Mouse (Mus musculus) heart, adult 2 months (tissue): Measurements from ENCODE around the gene Prickle2. TPM values are rescaled to one million over a fixed set of nuclear protein-coding genes. Genes with fewer than 3 reads are reported as not detected.

Experiments used
- DNase-seq, 2 experiments: peaks; one replicate each; pipeline ENCODE4 v3.0.0; 2021
- H3K27ac ChIP-seq: fragments of 200-600 bp; 2 replicates; pipeline ENCODE4 v1.8.1; 2022
- H3K27me3 ChIP-seq: fragments of 200-500 bp; 2 replicates; pipeline ENCODE4 v1.6.1; 2012; ENCODE audit warnings: mild to moderate bottlenecking, low read length, inconsistent platforms, mixed read lengths; ENCODE audit not compliant: control insufficient read depth, insufficient read depth
- H3K36me3 ChIP-seq: fragments of 200-500 bp; 2 replicates; pipeline ENCODE4 v1.6.1; 2012; ENCODE audit warnings: low read length, inconsistent platforms; ENCODE audit not compliant: control insufficient read depth, insufficient read depth
- H3K4me1 ChIP-seq: fragments of 200-500 bp; 2 replicates; pipeline ENCODE4 v1.6.1; 2011; ENCODE audit warnings: low read length; ENCODE audit not compliant: control insufficient read depth, insufficient read depth
- H3K4me3 ChIP-seq: fragments of 200-600 bp; 2 replicates; pipeline ENCODE4 v1.8.1; 2022
- H3K79me2 ChIP-seq: fragments of 200-500 bp; replicated peaks from 2 replicates; pipeline ENCODE4 v1.6.1; 2012; ENCODE audit warnings: mild to moderate bottlenecking, inconsistent platforms, low read length, moderate library complexity, mixed read lengths; ENCODE audit not compliant: control insufficient read depth, insufficient read depth
- H3K9ac ChIP-seq: fragments of 200-500 bp; 2 replicates; pipeline ENCODE4 v1.6.1; 2012; ENCODE audit warnings: low read depth, mild to moderate bottlenecking, control low read depth, inconsistent platforms, low read length, mixed read lengths
- CTCF ChIP-seq: fragments of 200-600 bp; IDR thresholded peaks from 2 replicates; pipeline ENCODE4 v1.8.1; 2022; ENCODE audit warnings: antibody characterized with exemption, mild to moderate bottlenecking, moderate library complexity
- EP300 ChIP-seq: fragments of 200-500 bp; IDR thresholded peaks from 2 replicates; pipeline ENCODE4 v1.6.1; 2011; ENCODE audit warnings: low read depth, low read length, control low read depth; ENCODE audit not compliant: insufficient read depth
- POLR2A ChIP-seq: fragments of 200-500 bp; IDR thresholded peaks from 2 replicates; pipeline ENCODE4 v1.6.1; 2011; ENCODE audit warnings: mild to moderate bottlenecking, low read depth, low read length, control low read depth; ENCODE audit not compliant: insufficient read depth
- WGBS: fragments of 180-500 bp; shearing (Covaris S2); methylation state at CpG from one replicate; pipeline ENCODE4 v1.1.7; 2018; 5-methylcytosine and 5-hydroxymethylcytosine counted together
- intact Hi-C: fragments of 180-260 bp; cut with DNase I; formaldehyde crosslinking; loops from one replicate; pipeline ENCODE4 v1.15.1; 2025
- polyA plus RNA-seq: library from polyadenylated mRNA; depleted of rRNA; stranded (reverse); fragments of >200 nt; gene quantifications from 2 replicates; pipeline ENCODE4 v1.2.3, GENCODE M21; 2012
- total RNA-seq, 2 experiments: library from RNA; stranded (reverse); gene quantifications; 2 replicates each; pipeline ENCODE4 v1.2.3; 2021

Gene Prickle2
- total and polyA plus RNA-seq, 3 experiments = 2.3 to 6.1 (median 4.9) TPM

DNA sequence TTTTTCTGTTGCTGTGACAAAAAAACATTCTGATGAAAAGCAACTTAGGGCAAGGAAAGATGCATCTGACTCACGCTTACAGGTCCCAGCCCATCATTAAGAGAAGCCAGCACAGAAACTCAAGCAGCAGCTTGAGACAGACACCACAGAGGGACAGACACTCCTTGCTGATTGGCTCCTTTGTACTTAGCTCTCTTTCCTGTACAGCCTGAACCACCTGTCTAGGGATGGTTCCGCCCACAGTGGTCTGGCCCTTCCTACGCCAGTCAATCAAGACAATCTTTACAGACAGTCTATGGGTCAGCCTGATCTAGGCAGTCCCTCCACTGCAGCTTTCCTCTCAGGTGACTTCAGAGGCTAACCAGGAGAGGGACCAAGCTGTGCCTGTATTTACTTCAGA, 42.1 kb downstream of the Prickle2 start:
- H3K4me1 ChIP-seq = peaks cover 6% of the 10 kb centered on the region
- H3K79me2 ChIP-seq = no peaks in the 10 kb centered on the region
- no peak for TF ChIP-seq POLR2A
- TF ChIP-seq EP300 = no peak
- TF ChIP-seq CTCF = no peak
- no peak overlapping the region for H3K9ac ChIP-seq
- DNase-seq = no peak
- intact Hi-C loops = loop anchor here (10.0 kb wide), 1 partner anchor 219 kb away; no protein-coding TSS in a partner anchor
- H3K27me3 ChIP-seq = no peaks in the 10 kb centered on the region
- WGBS = 94% methylated on average over 3 of the region's 3 CpGs
- no peak overlapping the region for H3K27ac ChIP-seq
- no peaks in the 10 kb centered on the region for H3K36me3 ChIP-seq
- H3K4me3 ChIP-seq = no peak overlapping the region

DNA sequence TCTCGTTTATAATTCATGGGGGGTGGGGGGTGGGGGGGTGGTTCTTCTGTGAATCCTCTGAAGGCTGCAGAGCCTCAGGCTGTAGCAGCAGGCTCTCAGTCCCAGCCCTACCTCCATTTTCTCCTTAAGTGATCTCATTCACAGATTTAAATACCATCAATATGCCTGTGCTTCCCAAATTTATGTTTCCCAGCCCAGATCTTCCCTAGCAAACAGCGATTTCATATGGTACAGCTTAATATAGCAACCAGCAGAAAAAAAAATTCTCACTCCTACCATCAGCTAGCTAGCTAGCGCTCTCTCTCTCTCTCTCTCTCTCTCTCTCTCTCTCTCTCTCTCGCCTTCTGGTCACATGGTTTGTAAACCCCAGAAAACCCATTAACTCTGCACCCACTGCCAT, 42.5 kb downstream of the Prickle2 start:
- intact Hi-C loops = loop anchor here (10.0 kb wide), 1 partner anchor 219 kb away; no protein-coding TSS in a partner anchor
- Histone ChIP-seq H3K36me3 (no peaks in the 10 kb centered on the region), H3K79me2 (no peaks in the 10 kb centered on the region), H3K27me3 (no peaks in the 10 kb centered on the region), H3K27ac (no peak overlapping the region), H3K4me3 (no peak overlapping the region), H3K9ac (no peak overlapping the region), H3K4me1 (peaks cover 6% of the 10 kb centered on the region)
- no peak for TF ChIP-seq POLR2A
- no peak for TF ChIP-seq CTCF
- TF ChIP-seq EP300 = no peak
- WGBS = 69% methylated on average over 4 of the region's 4 CpGs
- DNase-seq = no peak

DNA sequence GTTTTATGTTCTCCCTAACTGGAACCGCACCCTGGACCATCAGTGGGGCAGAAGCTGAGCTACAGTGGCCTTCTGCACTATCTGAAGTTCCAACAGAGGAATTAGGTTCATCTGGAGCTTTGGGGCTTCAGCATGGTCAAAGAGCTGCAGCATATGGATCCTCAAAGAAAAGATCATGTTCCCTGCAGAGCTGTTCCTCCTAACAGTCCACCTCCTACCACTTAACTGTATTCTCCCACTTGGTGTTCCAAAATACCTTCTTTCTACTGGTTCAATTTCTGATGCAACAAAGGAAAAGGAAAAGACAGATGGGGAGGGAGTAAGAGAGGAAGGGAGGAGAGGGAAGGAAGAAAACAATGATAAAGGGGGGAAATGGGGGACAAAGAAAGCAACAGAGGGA, 56.9 kb downstream of the Prickle2 start:
- Histone ChIP-seq H3K36me3 (no peaks in the 10 kb centered on the region), H3K27ac (no peak overlapping the region), H3K9ac (no peak overlapping the region), H3K4me1 (no peaks in the 10 kb centered on the region; the same call in 1 of the 2 replicates), H3K27me3 (no peaks in the 10 kb centered on the region), H3K4me3 (no peak overlapping the region), H3K79me2 (no peaks in the 10 kb centered on the region)
- intact Hi-C loops = no loop called here
- WGBS = 84% methylated on average over 1 of the region's 1 CpGs
- no peak for DNase-seq
- no peak for TF ChIP-seq CTCF

DNA sequence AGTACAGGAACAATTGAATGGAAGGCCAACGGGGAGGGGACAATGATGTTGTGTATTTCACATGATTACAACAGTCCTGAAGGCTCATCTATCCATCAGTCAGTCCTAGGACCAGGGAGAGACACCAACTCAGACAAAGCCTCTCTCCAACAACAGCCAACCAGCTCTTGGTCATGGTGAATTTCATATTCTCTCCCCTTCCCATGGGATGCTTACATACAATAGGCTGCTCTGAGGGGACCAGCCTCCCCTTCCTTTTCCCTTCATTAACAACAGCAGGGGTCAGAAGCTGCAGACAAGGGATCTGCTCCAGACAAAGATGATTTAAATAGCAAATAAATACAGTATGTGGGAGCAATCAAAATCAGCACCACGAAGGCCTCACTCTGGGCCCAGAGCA, 57.4 kb downstream of the Prickle2 start:
- Histone ChIP-seq H3K27ac (no peak overlapping the region), H3K4me1 (no peaks in the 10 kb centered on the region; the same call in 1 of the 2 replicates), H3K27me3 (no peaks in the 10 kb centered on the region), H3K4me3 (no peak overlapping the region), H3K79me2 (no peaks in the 10 kb centered on the region), H3K9ac (no peak overlapping the region), H3K36me3 (no peaks in the 10 kb centered on the region)
- TF ChIP-seq CTCF (no peak), EP300 (no peak), POLR2A (no peak)
- WGBS = 30% methylated on average over 2 of the region's 2 CpGs
- intact Hi-C loops = no loop called here
- DNase-seq = no peak

DNA sequence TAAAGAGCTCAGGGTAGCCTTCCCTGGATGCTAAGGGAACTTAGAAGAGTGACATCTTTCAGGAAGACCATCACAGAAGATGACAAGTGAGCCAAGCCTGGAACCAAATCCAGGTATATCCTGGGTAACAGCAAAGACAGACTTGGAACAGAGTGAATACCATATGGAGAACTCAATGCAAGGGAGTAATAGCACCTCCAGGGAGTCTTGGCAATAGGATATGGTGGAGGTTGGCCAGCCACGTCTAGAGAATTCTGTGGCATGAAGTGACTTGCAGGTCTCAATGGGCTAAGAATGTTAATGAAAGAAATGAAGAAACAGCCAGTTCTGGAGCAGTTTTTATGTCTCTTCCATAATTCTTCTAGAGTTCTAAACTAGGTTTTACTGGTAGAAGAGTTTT, 63.0 kb downstream of the Prickle2 start:
- H3K36me3 ChIP-seq = no peaks in the 10 kb centered on the region
- no peak overlapping the region for H3K27ac ChIP-seq
- no peak overlapping the region for H3K4me3 ChIP-seq
- DNase-seq = no peak
- no peak overlapping the region for H3K9ac ChIP-seq
- H3K79me2 ChIP-seq = no peaks in the 10 kb centered on the region
- H3K4me1 ChIP-seq = no peaks in the 10 kb centered on the region
- intact Hi-C loops = no loop called here
- H3K27me3 ChIP-seq = no peaks in the 10 kb centered on the region
- TF ChIP-seq POLR2A = no peak
- no peak for TF ChIP-seq EP300
- TF ChIP-seq CTCF = no peak
- WGBS = 90% methylated on average over 1 of the region's 1 CpGs

GRCm38 (mm10) chr6:92641956-92642355, 64.0 kb downstream of the Prickle2 start:
- no peak for DNase-seq
- H3K27ac ChIP-seq = no peak overlapping the region
- no peaks in the 10 kb centered on the region for H3K79me2 ChIP-seq
- WGBS = 68% methylated on average over 7 of the region's 7 CpGs
- no peak overlapping the region for H3K9ac ChIP-seq
- no peaks in the 10 kb centered on the region for H3K36me3 ChIP-seq
- H3K4me1 ChIP-seq = no peaks in the 10 kb centered on the region
- H3K4me3 ChIP-seq = no peak overlapping the region
- TF ChIP-seq POLR2A = no peak
- no peak for TF ChIP-seq CTCF
- no peak for TF ChIP-seq EP300
- H3K27me3 ChIP-seq = no peaks in the 10 kb centered on the region
- intact Hi-C loops = no loop called here
